Mouse (Mus musculus) splenic B cell, adult 2 months (primary cell): Measurements from ENCODE around the gene Gpr137.

Experiments used
- DNase-seq: peaks from one replicate; pipeline ENCODE4 v3.0.0-alpha.2; 2011; ENCODE audit warnings: low read depth, low spot score
- H3K27me3 ChIP-seq: 2 replicates; pipeline ENCODE4 v1.6.1; 2012; ENCODE audit warnings: mild to moderate bottlenecking, low read length, moderate library complexity, mixed read lengths; ENCODE audit not compliant: control insufficient read depth, poor library complexity, insufficient read depth, severe bottlenecking
- H3K36me3 ChIP-seq: 2 replicates; pipeline ENCODE4 v1.6.1; 2012; ENCODE audit warnings: mild to moderate bottlenecking, low read length, moderate library complexity, mixed read lengths; ENCODE audit not compliant: control insufficient read depth, poor library complexity, insufficient read depth, severe bottlenecking

The Gpr137 gene

GRCm38 (mm10) chr19:6940396-6941351 is 1.6 kb downstream of the Gpr137 start:
- no peak for DNase-seq
- Histone ChIP-seq H3K27me3 (no peaks in the 10 kb centered on the region), H3K36me3 (no peaks in the 10 kb centered on the region)

GRCm38 (mm10) chr19:6939106-6940002 is 2.9 kb downstream of the Gpr137 start:
- no peaks in the 10 kb centered on the region for H3K27me3 ChIP-seq
- no peak for DNase-seq
- H3K36me3 ChIP-seq: no peaks in the 10 kb centered on the region

GRCm38 (mm10) chr19:6937541-6938465 is 4.5 kb downstream of the Gpr137 start:
- Histone ChIP-seq H3K36me3 (no peaks in the 10 kb centered on the region), H3K27me3 (no peaks in the 10 kb centered on the region)
- DNase-seq: no peak

- H3K36me3 ChIP-seq: no peaks in the 10 kb centered on the region
- peak; percentile 63 for DNase-seq
Measured at GRCm38 (mm10) chr19:6936299-6936698, 6.0 kb downstream of the Gpr137 start.

GRCm38 (mm10) chr19:6934195-6934977 is 7.9 kb downstream of the Gpr137 start, which contains the start of gene Kcnk4:
TSS of gene Kcnk4 (minus strand) at chr19:6934515.
- no peaks in the 10 kb centered on the region for H3K36me3 ChIP-seq
- H3K27me3 ChIP-seq: no peaks in the 10 kb centered on the region
- no peak for DNase-seq

More at GRCm38 (mm10) chr19:6936299-6936698, 6.0 kb downstream of the Gpr137 start:
- no peaks in the 10 kb centered on the region for H3K27me3 ChIP-seq

GRCm38 (mm10) chr19:6933436-6934194 is 8.7 kb downstream of the Gpr137 start:
- Histone ChIP-seq H3K27me3 (no peaks in the 10 kb centered on the region), H3K36me3 (no peaks in the 10 kb centered on the region)
- peak; percentile 66 for DNase-seq

- DNase-seq: no peak
- no peaks in the 10 kb centered on the region for H3K36me3 ChIP-seq
- no peaks in the 10 kb centered on the region for H3K27me3 ChIP-seq
Measured at GRCm38 (mm10) chr19:6933102-6933435, 9.2 kb downstream of the Gpr137 start.

GRCm38 (mm10) chr19:6932018-6932417 is 10.3 kb downstream of the Gpr137 start:
- Histone ChIP-seq H3K36me3 (no peaks in the 10 kb centered on the region), H3K27me3 (no peaks in the 10 kb centered on the region)
- no peak for DNase-seq

- H3K27me3 ChIP-seq: no peaks in the 10 kb centered on the region
- DNase-seq: no peak
- no peaks in the 10 kb centered on the region for H3K36me3 ChIP-seq
Measured at GRCm38 (mm10) chr19:6931002-6931401, 11.3 kb downstream of the Gpr137 start.

- DNase-seq: no peak
- Histone ChIP-seq H3K36me3 (no peaks in the 10 kb centered on the region), H3K27me3 (no peaks in the 10 kb centered on the region; the same call in 1 of the 2 replicates)
Measured at GRCm38 (mm10) chr19:6928080-6928479, 14.2 kb downstream of the Gpr137 start.

GRCm38 (mm10) chr19:6926559-6927255 is 15.6 kb downstream of the Gpr137 start:
- Histone ChIP-seq H3K36me3 (no peaks in the 10 kb centered on the region), H3K27me3 (no peaks in the 10 kb centered on the region; the same call in 1 of the 2 replicates)
- DNase-seq: peak; percentile 49

- no peaks in the 10 kb centered on the region for H3K36me3 ChIP-seq
- no peaks in the 10 kb centered on the region; the same call in 1 of the 2 replicates for H3K27me3 ChIP-seq
- DNase-seq: no peak
Measured at GRCm38 (mm10) chr19:6925611-6926329, 16.5 kb downstream of the Gpr137 start.
